Mouse (Mus musculus): ENCODE results near the gene Kdelc2. TPM values are rescaled to one million over a fixed set of nuclear protein-coding genes. Genes with fewer than 3 reads are reported as not detected.

The Kdelc2 gene
- total and polyA plus RNA-seq, 2 experiments from 2014 or later: 5.5 to 8.1 TPM

GRCm38 (mm10) chr9:53356219-53357155 is 27.3 kb upstream of the Kdelc2 start:
- Histone ChIP-seq H3K27ac (no peak overlapping the region), H3K36me3 (ENCODE audit: insufficient read depth, low read length) (no peaks in the 10 kb centered on the region), H3K9me3 (ENCODE audit: low read length) (no peaks in the 10 kb centered on the region), H3K4me2 (ENCODE audit: low read depth, low read length) (no peak overlapping the region), H3K9ac (replicated peaks; ENCODE audit: low read length) (no peak overlapping the region), H3K4me3 (ENCODE audit: low read length) (no peak overlapping the region), H3K27me3 (ENCODE audit: insufficient read depth, low read length) (no peaks in the 10 kb centered on the region), H3K4me1 (ENCODE audit: insufficient read depth, low read length) (no peaks in the 10 kb centered on the region)
- 74% methylated on average over 14 of the region's 14 CpGs for WGBS
- no peak for TF ChIP-seq CTCF (IDR thresholded peaks at IDR 0.05; ENCODE audit: low read depth)
- no peak for ATAC-seq
- no peak for DNase-seq (ENCODE audit: low spot score)

GRCm38 (mm10) chr9:53371339-53371738 is 12.5 kb upstream of the Kdelc2 start:
- Histone ChIP-seq H3K9ac (replicated peaks; ENCODE audit: low read length) (no peak overlapping the region), H3K4me2 (ENCODE audit: low read depth, low read length) (no peak overlapping the region), H3K27me3 (ENCODE audit: insufficient read depth, low read length) (no peaks in the 10 kb centered on the region), H3K9me3 (ENCODE audit: low read length) (no peaks in the 10 kb centered on the region), H3K4me3 (ENCODE audit: low read length) (no peak overlapping the region), H3K27ac (no peak overlapping the region), H3K4me1 (ENCODE audit: insufficient read depth, low read length) (no peaks in the 10 kb centered on the region), H3K36me3 (ENCODE audit: insufficient read depth, low read length) (no peaks in the 10 kb centered on the region)
- WGBS: 83% methylated on average over 3 of the region's 3 CpGs
- ATAC-seq (no peak), DNase-seq (ENCODE audit: low spot score) (no peak)
- no peak for TF ChIP-seq CTCF (IDR thresholded peaks at IDR 0.05; ENCODE audit: low read depth)

GRCm38 (mm10) chr9:53375907-53376306 is 7.9 kb upstream of the Kdelc2 start:
- Histone ChIP-seq H3K9ac (replicated peaks; ENCODE audit: low read length) (no peak overlapping the region), H3K36me3 (ENCODE audit: insufficient read depth, low read length) (no peaks in the 10 kb centered on the region), H3K9me3 (ENCODE audit: low read length) (no peaks in the 10 kb centered on the region), H3K4me1 (ENCODE audit: insufficient read depth, low read length) (no peaks in the 10 kb centered on the region), H3K27me3 (ENCODE audit: insufficient read depth, low read length) (no peaks in the 10 kb centered on the region), H3K27ac (no peak overlapping the region), H3K4me3 (ENCODE audit: low read length) (no peak overlapping the region), H3K4me2 (ENCODE audit: low read depth, low read length) (no peak overlapping the region)
- 74% methylated on average over 4 of the region's 4 CpGs for WGBS
- TF ChIP-seq CTCF (IDR thresholded peaks at IDR 0.05; ENCODE audit: low read depth): 0 out of 2 replicates have a peak, but pooled peaks have one; percentile 13
- DNase-seq (ENCODE audit: low spot score): no peak
- no peak for ATAC-seq

GRCm38 (mm10) chr9:53376820-53377219 is 7.0 kb upstream of the Kdelc2 start:
- no peak overlapping the region for H3K27ac ChIP-seq
- no peak for ATAC-seq
- no peaks in the 10 kb centered on the region for H3K36me3 ChIP-seq (ENCODE audit: insufficient read depth, low read length)
- no peak for DNase-seq (ENCODE audit: low spot score)
- H3K27me3 ChIP-seq (ENCODE audit: insufficient read depth, low read length): no peaks in the 10 kb centered on the region
- H3K4me1 ChIP-seq (ENCODE audit: insufficient read depth, low read length): no peaks in the 10 kb centered on the region
- TF ChIP-seq CTCF (IDR thresholded peaks at IDR 0.05; ENCODE audit: low read depth): peak; percentile 22; the same call in 1 of the 2 replicates
- H3K9me3 ChIP-seq (ENCODE audit: low read length): no peaks in the 10 kb centered on the region
- H3K4me2 ChIP-seq (ENCODE audit: low read depth, low read length): no peak overlapping the region
- 84% methylated on average over 13 of the region's 13 CpGs for WGBS
- H3K9ac ChIP-seq (replicated peaks; ENCODE audit: low read length): no peak overlapping the region
- H3K4me3 ChIP-seq (ENCODE audit: low read length): no peak overlapping the region

- Histone ChIP-seq H3K9me3 (ENCODE audit: low read length) (no peaks in the 10 kb centered on the region), H3K4me2 (ENCODE audit: low read depth, low read length) (no peak overlapping the region), H3K36me3 (ENCODE audit: insufficient read depth, low read length) (no peaks in the 10 kb centered on the region), H3K27ac (no peak overlapping the region), H3K4me1 (ENCODE audit: insufficient read depth, low read length) (no peaks in the 10 kb centered on the region), H3K4me3 (ENCODE audit: low read length) (no peak overlapping the region), H3K27me3 (ENCODE audit: insufficient read depth, low read length) (no peaks in the 10 kb centered on the region), H3K9ac (replicated peaks; ENCODE audit: low read length) (no peak overlapping the region)
- 64% methylated on average over 5 of the region's 5 CpGs for WGBS
- ATAC-seq (no peak), DNase-seq (ENCODE audit: low spot score) (no peak)
- no peak for TF ChIP-seq CTCF (IDR thresholded peaks at IDR 0.05; ENCODE audit: low read depth)
Measured at GRCm38 (mm10) chr9:53377597-53377996, 6.2 kb upstream of the Kdelc2 start.

- DNase-seq (ENCODE audit: low spot score) (no peak), ATAC-seq (no peak)
- H3K9me3 ChIP-seq (ENCODE audit: low read length): no peaks in the 10 kb centered on the region
- 74% methylated on average over 3 of the region's 3 CpGs for WGBS
- H3K9ac ChIP-seq (replicated peaks; ENCODE audit: low read length): no peak overlapping the region
- H3K27ac ChIP-seq: no peak overlapping the region
- no peaks in the 10 kb centered on the region for H3K4me1 ChIP-seq (ENCODE audit: insufficient read depth, low read length)
- TF ChIP-seq CTCF (IDR thresholded peaks at IDR 0.05; ENCODE audit: low read depth): no peak
- no peaks in the 10 kb centered on the region for H3K27me3 ChIP-seq (ENCODE audit: insufficient read depth, low read length)
- no peak overlapping the region for H3K4me2 ChIP-seq (ENCODE audit: low read depth, low read length)
- H3K36me3 ChIP-seq (ENCODE audit: insufficient read depth, low read length): no peaks in the 10 kb centered on the region
- no peak overlapping the region for H3K4me3 ChIP-seq (ENCODE audit: low read length)
Measured at GRCm38 (mm10) chr9:53378171-53378570, 5.7 kb upstream of the Kdelc2 start.

GRCm38 (mm10) chr9:53380595-53380994 is 3.2 kb upstream of the Kdelc2 start:
- Histone ChIP-seq H3K9ac (replicated peaks; ENCODE audit: low read length) (no peak overlapping the region), H3K36me3 (ENCODE audit: insufficient read depth, low read length) (no peaks in the 10 kb centered on the region), H3K4me1 (ENCODE audit: insufficient read depth, low read length) (no peaks in the 10 kb centered on the region), H3K27ac (no peak overlapping the region), H3K9me3 (ENCODE audit: low read length) (no peaks in the 10 kb centered on the region), H3K27me3 (ENCODE audit: insufficient read depth, low read length) (no peaks in the 10 kb centered on the region), H3K4me3 (ENCODE audit: low read length) (no peak overlapping the region), H3K4me2 (ENCODE audit: low read depth, low read length) (no peak overlapping the region)
- no peak for TF ChIP-seq CTCF (IDR thresholded peaks at IDR 0.05; ENCODE audit: low read depth)
- no peak for DNase-seq (ENCODE audit: low spot score)
- WGBS: 87% methylated on average over 2 of the region's 2 CpGs
- ATAC-seq: no peak
